Mouse (Mus musculus) MEL (cell line): ENCODE data around the gene Nup35.

Experiments used
- CTCF ChIP-seq, 3 experiments: IDR thresholded peaks in 2 of 3; conservative IDR thresholded peaks in 1 of 3; 2 replicates each; pipeline ENCODE4 v1.5.1; 2011 to 2012; ENCODE audit warnings: low read length in 3 of 3, low read depth in 2 of 3, mild to moderate bottlenecking in 2 of 3, improper control_type of control experiment in 1 of 3, inconsistent platforms in 1 of 3, mixed read lengths in 1 of 3, moderate library complexity in 1 of 3; ENCODE audit not compliant: control insufficient read depth in 1 of 3, insufficient read depth in 1 of 3, poor library complexity in 1 of 3, severe bottlenecking in 1 of 3
- ELF1 ChIP-seq: IDR thresholded peaks from 2 replicates; pipeline ENCODE4 v1.6.1; 2014; ENCODE audit warnings: low read depth, mild to moderate bottlenecking, inconsistent platforms, low read length, improper control_type of control experiment, moderate library complexity
- EP300 ChIP-seq, 2 experiments: IDR thresholded peaks; 2 replicates each; pipeline ENCODE4 v1.6.1; 2011; ENCODE audit warnings: improper control_type of control experiment in 2 of 2, low read length in 2 of 2, low read depth in 1 of 2, mild to moderate bottlenecking in 1 of 2
- ETS1 ChIP-seq: IDR thresholded peaks from 2 replicates; pipeline ENCODE4 v1.6.1; 2012; ENCODE audit warnings: low read depth, mild to moderate bottlenecking, inconsistent platforms, low read length, improper control_type of control experiment, moderate library complexity
- SIN3A ChIP-seq: IDR thresholded peaks from 2 replicates; pipeline ENCODE4 v1.6.1; 2012; ENCODE audit warnings: low read length, improper control_type of control experiment, inconsistent platforms
- ZC3H11A ChIP-seq: IDR thresholded peaks from 2 replicates; pipeline ENCODE4 v1.6.1; 2012; ENCODE audit warnings: low read depth, mild to moderate bottlenecking, inconsistent platforms, low read length, improper control_type of control experiment

- TF ChIP-seq ETS1 (no peak), SIN3A (no peak), ELF1 (no peak), EP300 (IDR thresholded peaks at IDR 0.05; ENCODE audit: low read depth in 1 of 2, low read length in 2 of 2) (no peak), CTCF (IDR thresholded peaks at IDR 0.05 in 2 of 3, conservative IDR thresholded peaks at IDR 0.05 in 1 of 3; ENCODE audit: control insufficient read depth in 1 of 3, insufficient read depth in 1 of 3, low read depth in 2 of 3, low read length in 3 of 3, poor library complexity in 1 of 3, severe bottlenecking in 1 of 3) (no peak), ZC3H11A (no peak)
Measured at GRCm38 (mm10) chr2:80594215-80594918, 22.7 kb upstream of the Nup35 start.
